Mouse (Mus musculus): ENCODE data around the gene Slc25a12.

The Slc25a12 gene

GRCm38 (mm10) chr2:71306357-71306756 is 61.2 kb downstream of the Slc25a12 start:
- no peak for DNase-seq (ENCODE audit: low spot score)

DNA sequence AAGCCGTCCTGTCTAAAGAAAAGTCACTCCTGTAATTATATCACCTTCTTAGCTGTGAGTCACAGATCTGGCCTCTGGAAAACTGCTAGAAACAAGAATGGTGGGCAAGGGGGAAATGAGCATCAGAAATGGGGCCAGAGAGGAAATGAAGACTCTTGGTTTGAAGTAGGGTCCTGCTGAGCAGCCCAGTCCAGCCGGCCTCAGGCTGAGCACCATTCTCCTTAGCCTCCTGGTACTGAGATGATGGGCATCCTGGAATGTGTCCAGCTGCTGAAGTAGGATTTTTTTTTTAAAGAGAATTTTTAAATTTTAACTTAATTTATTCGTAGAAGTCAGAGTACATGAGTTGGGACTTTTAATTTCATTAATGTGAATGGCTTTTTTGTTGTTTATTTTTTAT is 62.7 kb downstream of the Slc25a12 start:
- DNase-seq (ENCODE audit: low spot score), result no peak

- no peak for DNase-seq (ENCODE audit: low spot score)
Measured at GRCm38 (mm10) chr2:71303221-71303620, 64.3 kb downstream of the Slc25a12 start.

DNA sequence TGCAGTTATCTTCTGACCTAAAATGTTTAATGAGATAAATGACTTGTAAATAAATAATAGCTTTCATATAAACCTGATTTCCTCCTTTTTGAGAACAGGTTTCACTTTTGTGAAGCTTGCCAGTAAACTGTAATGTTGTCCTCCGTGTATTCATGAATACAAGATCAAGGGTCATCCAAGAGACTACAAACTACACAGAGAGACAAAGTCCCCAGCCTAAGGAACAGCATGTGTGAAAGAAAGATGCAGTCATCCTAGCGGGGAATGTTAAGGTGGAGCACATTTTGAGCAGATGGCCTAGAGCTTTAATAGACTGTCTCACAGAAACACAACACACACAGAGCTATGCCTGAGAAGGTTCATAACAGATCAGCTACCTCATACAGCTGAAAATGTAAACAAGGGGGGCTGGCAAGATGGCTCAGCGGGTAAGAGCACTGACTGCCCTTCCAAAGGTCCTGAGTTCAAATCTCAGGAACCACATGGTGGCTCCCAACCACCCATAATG is 65.3 kb downstream of the Slc25a12 start:
- DNase-seq (ENCODE audit: low spot score), result no peak

- DNase-seq (ENCODE audit: low spot score), result no peak
Measured at GRCm38 (mm10) chr2:71298729-71299128, 68.8 kb downstream of the Slc25a12 start.

DNA sequence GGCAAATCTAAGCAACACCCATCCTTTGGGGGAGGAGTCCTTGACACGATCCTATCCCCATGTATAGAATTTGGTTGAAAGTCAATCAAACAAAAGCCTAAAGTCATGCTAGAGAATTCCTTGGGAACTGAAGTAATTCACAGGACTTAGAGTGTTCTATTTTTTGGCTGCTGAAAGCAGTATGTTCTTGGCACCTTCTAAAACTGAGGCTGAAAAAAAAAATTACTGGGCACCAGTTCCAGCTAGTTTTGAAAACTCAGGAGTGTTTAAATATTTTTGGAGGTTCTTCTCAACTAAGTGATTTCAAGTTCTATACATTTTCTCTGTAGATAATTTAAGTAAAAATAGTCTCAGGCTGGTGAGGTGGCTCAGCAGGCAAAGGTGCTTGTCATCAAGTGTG is 70.0 kb downstream of the Slc25a12 start:
- no peak for DNase-seq (ENCODE audit: low spot score)

DNA sequence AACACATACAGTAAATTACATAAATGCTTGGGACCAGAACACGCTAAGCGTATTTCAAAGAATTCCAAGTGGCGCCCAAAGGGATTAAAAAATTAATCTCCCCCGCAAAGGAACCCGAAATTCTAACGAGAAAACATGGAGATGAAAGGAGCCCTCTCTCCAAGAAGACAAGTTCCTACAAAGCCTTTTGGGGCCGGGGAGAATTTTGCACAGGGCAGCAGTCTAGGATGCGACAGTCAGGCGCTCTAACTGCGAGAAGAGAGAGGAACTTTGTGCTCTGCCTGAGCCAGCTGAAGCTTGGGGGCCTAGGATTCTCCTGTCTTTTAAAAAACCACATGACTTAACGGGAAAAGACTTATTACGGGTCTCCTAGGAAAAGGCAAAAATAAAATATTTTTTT is 71.7 kb downstream of the Slc25a12 start:
- DNase-seq (ENCODE audit: low spot score), result no peak

- DNase-seq (ENCODE audit: low spot score), result no peak
Measured at GRCm38 (mm10) chr2:71294489-71294888, 73.1 kb downstream of the Slc25a12 start.

DNA sequence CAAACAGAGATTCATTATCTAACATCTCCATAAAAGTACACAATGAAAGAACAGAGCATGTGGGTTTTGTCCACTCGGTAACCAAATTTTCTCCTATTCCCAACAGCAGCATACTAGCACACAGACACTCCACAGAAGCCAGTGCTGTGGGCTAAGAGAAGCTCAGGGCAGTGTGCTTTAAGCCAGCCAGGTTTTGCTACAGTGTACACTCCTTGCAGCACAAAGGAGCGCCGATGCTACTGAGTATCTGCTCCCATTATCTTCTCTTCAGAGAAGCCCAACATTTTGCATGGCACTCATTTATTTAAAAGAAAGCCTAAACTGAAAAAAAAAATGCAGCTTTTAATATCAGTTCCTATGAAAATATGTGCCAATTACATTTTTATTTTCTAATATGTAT is 73.6 kb downstream of the Slc25a12 start:
- no peak for DNase-seq (ENCODE audit: low spot score)

DNA sequence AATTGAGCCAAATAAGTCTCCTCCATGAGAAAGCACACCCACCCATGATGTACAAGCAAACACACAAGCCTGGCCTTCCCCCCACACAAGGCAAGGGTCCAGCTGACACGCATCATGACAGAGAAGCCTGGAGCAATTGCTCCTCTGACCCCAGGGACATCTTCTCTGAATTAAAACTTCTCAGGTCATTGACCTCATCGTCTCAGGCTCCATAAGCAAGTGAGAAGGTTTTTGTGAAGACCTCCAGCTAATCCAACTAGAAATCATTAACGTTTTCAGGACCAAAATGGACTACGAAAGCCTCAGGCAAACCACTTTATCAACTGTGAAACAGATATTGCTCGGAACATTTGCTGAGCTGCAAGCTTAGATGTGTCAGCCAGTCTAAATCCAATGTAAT is 76.0 kb downstream of the Slc25a12 start:
- DNase-seq (ENCODE audit: low spot score), result no peak

DNA sequence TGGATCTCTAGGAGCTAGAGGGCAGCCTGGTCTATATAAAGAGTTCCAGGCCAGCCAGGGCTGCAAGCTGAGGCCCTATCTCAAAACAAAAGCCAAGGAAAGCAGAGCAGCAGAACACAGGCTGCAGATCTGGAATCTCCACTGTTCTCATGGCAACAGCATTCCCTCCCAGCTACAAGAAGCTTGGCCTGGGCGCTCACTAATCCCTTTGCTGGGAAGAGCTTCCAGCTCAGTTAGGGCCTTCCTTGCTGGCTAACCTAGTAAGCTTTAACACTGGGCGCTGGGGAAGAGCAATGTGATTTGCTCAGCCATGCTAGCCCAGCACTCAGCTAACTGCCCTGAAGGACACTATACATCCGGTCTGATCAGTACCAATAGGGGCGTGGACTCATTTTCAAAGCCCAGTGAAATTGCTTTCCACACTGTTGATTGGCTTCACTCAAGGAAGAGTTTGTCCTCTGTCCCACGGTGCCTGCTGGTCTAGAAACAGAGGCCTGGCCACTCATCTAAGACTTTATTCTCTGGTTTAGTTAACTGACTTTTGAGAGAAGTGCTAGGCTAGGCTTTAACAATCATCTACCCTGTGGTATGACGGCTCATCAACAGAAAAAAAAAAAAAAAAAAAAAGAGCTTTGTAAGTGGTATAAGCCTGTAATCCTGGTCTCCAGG is 77.3 kb downstream of the Slc25a12 start:
- DNase-seq (ENCODE audit: low spot score), result no peak

- DNase-seq (ENCODE audit: low spot score), result no peak
Measured at GRCm38 (mm10) chr2:71281981-71282380, 85.6 kb downstream of the Slc25a12 start.

- no peak for DNase-seq (ENCODE audit: low spot score)
Measured at GRCm38 (mm10) chr2:71278791-71279775, 88.5 kb downstream of the Slc25a12 start.

DNA sequence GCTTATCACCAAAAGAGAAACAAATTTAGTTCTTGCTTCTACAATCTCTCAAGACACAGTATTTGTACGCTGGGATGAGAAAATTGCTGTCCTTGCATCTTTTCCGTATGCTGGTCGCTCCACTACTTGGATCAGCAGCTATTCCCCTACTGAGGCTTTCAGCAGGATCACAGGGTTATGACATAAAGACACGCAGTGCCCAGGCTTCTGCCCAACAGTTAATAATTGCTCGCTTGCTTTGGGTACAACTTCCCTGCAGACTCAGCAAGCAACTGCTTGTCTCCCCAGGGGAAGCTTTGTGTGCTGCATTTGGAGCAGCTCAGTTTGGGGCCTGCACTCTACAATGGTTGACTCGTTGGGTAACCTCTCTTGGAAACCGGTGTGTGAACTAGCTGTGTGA is 91.8 kb downstream of the Slc25a12 start:
- no peak for DNase-seq (ENCODE audit: low spot score)

DNA sequence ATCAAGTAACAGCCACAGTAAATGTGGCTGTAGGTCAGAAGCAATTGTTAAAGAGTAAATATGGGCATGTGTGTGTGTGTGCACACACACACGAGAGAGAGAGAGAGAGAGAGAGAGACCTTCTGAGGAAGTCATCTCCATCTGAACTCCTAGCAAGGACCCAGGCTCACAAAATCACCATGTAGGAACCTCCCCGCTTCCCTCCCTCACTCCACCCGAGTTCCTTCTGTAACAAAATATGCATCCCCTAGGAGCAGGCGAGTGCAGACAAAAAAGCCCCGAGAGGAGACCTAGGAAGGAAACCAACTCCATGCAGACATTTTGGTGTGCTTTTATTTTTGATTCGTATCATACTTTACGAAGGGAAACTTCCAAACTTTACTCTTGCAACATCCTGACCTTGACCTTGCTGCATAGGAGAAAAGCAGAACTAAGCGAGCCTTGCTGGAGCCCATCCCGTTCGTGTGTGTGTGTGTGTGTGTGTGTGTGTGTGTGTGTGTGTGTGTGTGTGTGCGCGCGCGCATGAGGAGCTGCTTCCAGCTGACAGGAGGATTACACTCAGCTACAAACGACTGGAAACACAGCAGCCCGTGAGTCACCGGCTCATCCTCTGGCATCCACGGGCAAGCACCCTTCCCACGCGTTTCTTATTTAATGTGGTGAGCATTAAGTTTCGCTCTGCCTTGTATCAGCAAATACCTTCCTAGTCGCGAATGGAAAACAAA is 93.4 kb downstream of the Slc25a12 start:
- no peak for DNase-seq (ENCODE audit: low spot score)

GRCm38 (mm10) chr2:71270085-71270484 is 97.5 kb downstream of the Slc25a12 start:
- DNase-seq (ENCODE audit: low spot score), result no peak

DNA sequence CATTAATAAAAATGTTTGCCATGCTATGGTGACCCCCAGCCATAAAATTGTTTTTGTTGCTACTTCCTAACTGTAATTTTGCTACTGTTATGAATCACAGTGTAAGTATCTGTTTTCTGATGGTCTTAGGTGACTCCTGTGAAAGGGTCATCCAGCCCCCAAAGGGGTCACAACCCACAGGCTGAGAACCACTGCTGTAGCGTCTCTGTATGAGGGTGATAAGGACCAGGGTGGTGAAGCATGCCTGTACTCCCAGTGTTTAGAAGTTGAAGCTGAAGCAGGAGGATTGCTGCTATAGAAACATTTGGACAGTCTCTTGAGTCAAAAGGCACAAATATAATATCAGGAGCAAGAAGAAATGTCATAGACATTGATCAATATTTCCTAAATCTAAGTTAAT is 98.2 kb downstream of the Slc25a12 start:
- no peak for DNase-seq (ENCODE audit: low spot score)

DNA sequence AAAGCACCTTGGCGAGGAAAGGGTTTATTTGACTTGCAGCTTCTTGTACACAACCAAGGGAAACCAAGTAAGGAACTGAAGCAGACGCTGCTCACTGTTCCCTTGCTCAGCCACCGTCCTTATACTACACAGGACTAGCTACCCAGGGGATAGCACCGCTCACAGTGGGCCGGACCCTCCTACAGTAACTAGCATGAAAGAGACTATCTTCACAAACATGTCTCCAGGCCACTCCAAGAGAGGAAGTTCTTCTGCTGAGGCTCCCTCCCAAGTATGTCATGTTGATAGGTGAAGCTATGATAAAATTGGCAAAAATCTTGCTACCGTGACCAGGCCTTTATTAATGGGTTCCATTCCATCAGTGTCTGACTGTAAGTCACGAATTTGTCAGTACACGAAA is 98.9 kb downstream of the Slc25a12 start:
- DNase-seq (ENCODE audit: low spot score), result no peak

GRCm38 (mm10) chr2:71264585-71264984 is 103.0 kb downstream of the Slc25a12 start:
- no peak for DNase-seq (ENCODE audit: low spot score)

- no peak for DNase-seq (ENCODE audit: low spot score)
Measured at GRCm38 (mm10) chr2:71256581-71256980, 111.0 kb downstream of the Slc25a12 start.

DNA sequence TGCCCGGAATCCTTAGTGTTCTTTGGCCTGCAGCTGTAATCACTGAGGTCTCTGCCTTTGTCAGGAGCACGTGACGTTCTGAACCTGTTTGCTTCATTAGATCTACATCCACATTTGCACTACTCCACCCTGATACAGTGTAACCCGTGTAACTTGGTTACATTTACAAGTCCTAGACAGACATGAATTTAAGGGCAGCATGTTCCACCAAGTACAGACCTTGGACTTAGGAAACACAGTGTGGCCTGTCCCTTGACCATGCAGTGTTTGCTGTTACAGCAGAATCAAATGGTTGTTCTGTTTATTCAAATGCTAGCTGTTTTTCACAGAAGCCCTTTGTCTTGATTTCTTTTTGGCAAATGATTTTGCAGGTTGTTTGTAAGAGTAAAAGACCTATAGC is 112.7 kb downstream of the Slc25a12 start:
- no peak for DNase-seq (ENCODE audit: low spot score)

DNA sequence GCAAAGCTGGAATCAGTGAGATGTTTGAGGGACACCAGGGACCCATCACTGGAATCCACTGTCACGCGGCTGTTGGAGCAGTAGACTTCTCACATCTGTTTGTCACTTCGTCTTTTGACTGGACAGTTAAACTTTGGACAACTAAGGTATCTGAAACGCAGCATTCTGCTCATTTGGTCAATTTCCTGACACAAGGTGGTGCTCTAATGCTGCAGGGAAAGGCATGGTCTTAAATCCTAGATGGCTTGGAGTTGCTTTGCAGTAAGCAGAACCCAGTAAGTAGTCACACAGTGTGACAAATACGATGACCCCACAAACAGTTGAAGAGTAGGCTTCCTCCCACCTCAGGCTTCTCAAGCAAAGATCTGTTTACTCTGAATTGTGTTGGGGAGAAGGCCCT is 116.7 kb downstream of the Slc25a12 start:
- DNase-seq (ENCODE audit: low spot score), result no peak
